Mouse (Mus musculus) testis, adult 2 months (tissue): Measurements from ENCODE around the gene Cmpk1.

Experiments
- CTCF ChIP-seq: fragments of 200-500 bp; IDR thresholded peaks from 2 replicates; pipeline ENCODE4 v1.5.1; 2012; ENCODE audit warnings: low read depth, mild to moderate bottlenecking, inconsistent platforms, low read length, moderate library complexity; ENCODE audit not compliant: control insufficient read depth, insufficient read depth, insufficient replicate concordance
- POLR2A ChIP-seq: fragments of 200-500 bp; IDR thresholded peaks from 2 replicates; pipeline ENCODE4 v1.6.1; 2012; ENCODE audit warnings: low read depth, mild to moderate bottlenecking, inconsistent platforms, low read length, moderate library complexity; ENCODE audit not compliant: control insufficient read depth

GRCm38 (mm10) chr4:114941311-114941710, 45.7 kb downstream of the Cmpk1 start:
- TF ChIP-seq POLR2A (no peak), CTCF (no peak)
